Mouse (Mus musculus) embryonic facial prominence, embryonic 14.5 days (tissue): ENCODE results near the gene Trmt1. TPM values are rescaled to one million over a fixed set of nuclear protein-coding genes. Genes with fewer than 3 reads are reported as not detected.

Experiments
- ATAC-seq: fragments of 200-750 bp; cut with Nextera tagmentation; 2 replicates; pipeline ENCODE4 v1.8.0; 2017; ENCODE audit warnings: low read depth, moderate number of reproducible peaks, moderate TSS enrichment
- DNase-seq: peaks from one replicate; pipeline ENCODE4 v3.0.0-alpha.2; 2015; ENCODE audit warnings: low spot score
- H3K27ac ChIP-seq: fragments of 300-500 bp; sonication (generic); replicated peaks from 2 replicates; pipeline ENCODE4 v1.5.1; 2014; ENCODE audit warnings: low read depth, mild to moderate bottlenecking, low read length, moderate library complexity
- H3K27me3 ChIP-seq: fragments of 300-500 bp; sonication (generic); replicated peaks from 2 replicates; pipeline ENCODE4 v1.6.1; 2014; ENCODE audit warnings: low read length; ENCODE audit not compliant: control insufficient read depth, insufficient read depth
- H3K36me3 ChIP-seq: fragments of 300-500 bp; sonication (generic); 2 replicates; pipeline ENCODE4 v1.6.1; 2014; ENCODE audit warnings: low read length, mixed read lengths; ENCODE audit not compliant: control insufficient read depth, insufficient read depth
- H3K4me1 ChIP-seq: fragments of 300-500 bp; sonication (generic); 2 replicates; pipeline ENCODE4 v1.6.1; 2014; ENCODE audit warnings: antibody characterized with exemption, low read length; ENCODE audit not compliant: control insufficient read depth, insufficient read depth
- H3K4me2 ChIP-seq: fragments of 300-500 bp; sonication (generic); 2 replicates; pipeline ENCODE4 v1.6.1; 2014; ENCODE audit warnings: low read depth, mild to moderate bottlenecking, low read length, moderate library complexity, mixed read lengths
- H3K4me3 ChIP-seq: fragments of 300-500 bp; sonication (generic); 2 replicates; pipeline ENCODE4 v1.5.1; 2014; ENCODE audit warnings: low read depth, mild to moderate bottlenecking, low read length
- H3K9ac ChIP-seq: fragments of 300-500 bp; sonication (generic); 2 replicates; pipeline ENCODE4 v1.6.1; 2014; ENCODE audit warnings: low read depth, mild to moderate bottlenecking, low read length, moderate library complexity, mixed read lengths
- H3K9me3 ChIP-seq: fragments of 300-500 bp; sonication (generic); 2 replicates; pipeline ENCODE4 v1.6.1; 2016; ENCODE audit warnings: low read length; ENCODE audit not compliant: control insufficient read depth
- WGBS: fragments of 180-500 bp; shearing (Covaris S2); extraction: QIAGEN DNeasy Blood & Tissue Kit; methylation state at CpG from one replicate; pipeline ENCODE4 v1.1.7; 2014; 5-methylcytosine and 5-hydroxymethylcytosine counted together
- polyA plus RNA-seq: library from polyadenylated mRNA; unstranded; fragments of >200 nt; fragmentation: Nextera tagmentation; extraction: Ambion mirVana; gene quantifications from 2 replicates; pipeline ENCODE4 v1.2.1, GENCODE M21; 2014

Gene Trmt1
- polyA plus RNA-seq, 1 experiment from 2014 or later = 55.8 TPM

GRCm38 (mm10) chr8:84677305-84677704, 8.8 kb upstream of the Trmt1 start:
- Histone ChIP-seq H3K27me3 (no peaks in the 10 kb centered on the region), H3K9ac (no peak overlapping the region), H3K4me2 (no peak overlapping the region), H3K4me3 (no peak overlapping the region), H3K9me3 (no peaks in the 10 kb centered on the region), H3K27ac (no peak overlapping the region), H3K36me3 (peaks cover 49% of the 10 kb centered on the region), H3K4me1 (0 out of 2 replicates have a peak, but pooled peaks cover 4% of the 10 kb centered on the region)
- WGBS = 89% methylated on average over 5 of the region's 5 CpGs
- DNase-seq (no peak), ATAC-seq (no peak)

GRCm38 (mm10) chr8:84681476-84681875, 4.6 kb upstream of the Trmt1 start:
- Histone ChIP-seq H3K36me3 (peaks cover 27% of the 10 kb centered on the region; the same call in 1 of the 2 replicates), H3K27me3 (no peaks in the 10 kb centered on the region), H3K4me3 (no peak overlapping the region), H3K9ac (no peak overlapping the region), H3K4me2 (no peak overlapping the region), H3K4me1 (peaks cover 13% of the 10 kb centered on the region), H3K27ac (no peak overlapping the region), H3K9me3 (no peaks in the 10 kb centered on the region)
- no peak for DNase-seq
- WGBS = 85% methylated on average over 2 of the region's 2 CpGs
- no peak for ATAC-seq

GRCm38 (mm10) chr8:84682257-84682656, 3.9 kb upstream of the Trmt1 start:
- Histone ChIP-seq H3K9me3 (no peaks in the 10 kb centered on the region), H3K9ac (no peak overlapping the region), H3K27ac (no peak overlapping the region), H3K4me2 (no peak overlapping the region), H3K4me3 (no peak overlapping the region), H3K36me3 (peaks cover 26% of the 10 kb centered on the region; the same call in 1 of the 2 replicates), H3K4me1 (peaks cover 15% of the 10 kb centered on the region), H3K27me3 (no peaks in the 10 kb centered on the region)
- 84% methylated on average over 2 of the region's 2 CpGs for WGBS
- no peak for DNase-seq
- no peak for ATAC-seq

GRCm38 (mm10) chr8:84684537-84684936, 1.6 kb upstream of the Trmt1 start:
- Histone ChIP-seq H3K4me3 (no peak overlapping the region), H3K9me3 (no peaks in the 10 kb centered on the region), H3K4me1 (peaks cover 25% of the 10 kb centered on the region), H3K27ac (no peak overlapping the region), H3K9ac (no peak overlapping the region), H3K36me3 (peaks cover 26% of the 10 kb centered on the region; the same call in 1 of the 2 replicates), H3K27me3 (no peaks in the 10 kb centered on the region), H3K4me2 (no peak overlapping the region)
- no peak for DNase-seq
- ATAC-seq = no peak
- 59% methylated on average over 3 of the region's 3 CpGs for WGBS

GRCm38 (mm10) chr8:84687003-84687704, 1.0 kb downstream of the Trmt1 start:
- peak; percentile 63 for DNase-seq
- ATAC-seq = peak; percentile 13
- Histone ChIP-seq H3K4me3 (peak overlapping the region; percentile 100), H3K27ac (peak overlapping the region; percentile 95), H3K36me3 (peaks cover 30% of the 10 kb centered on the region; the same call in 1 of the 2 replicates), H3K9me3 (no peaks in the 10 kb centered on the region), H3K9ac (peak overlapping the region; percentile 99), H3K4me1 (peaks cover 26% of the 10 kb centered on the region), H3K4me2 (peak overlapping the region; percentile 93), H3K27me3 (no peaks in the 10 kb centered on the region)
- 2% methylated on average over 21 of the region's 62 CpGs for WGBS

GRCm38 (mm10) chr8:84687705-84688100, 1.6 kb downstream of the Trmt1 start, which contains the start of gene Nacc1:
Nacc1 (minus strand) TSS chr8:84687862.
- DNase-seq (peak; percentile 96), ATAC-seq (peak; percentile 86)
- peak within 1 kb of the TSS; percentile 93 for H3K4me2 ChIP-seq
- peaks cover 30% of the 10 kb centered on the region; the same call in 1 of the 2 replicates for H3K36me3 ChIP-seq
- H3K4me3 ChIP-seq = peak within 1 kb of the TSS; percentile 100
- peaks cover 26% of the 10 kb centered on the region for H3K4me1 ChIP-seq
- no peaks in the 10 kb centered on the region for H3K27me3 ChIP-seq
- peak within 1 kb of the TSS; percentile 99 for H3K9ac ChIP-seq
- no peaks in the 10 kb centered on the region for H3K9me3 ChIP-seq
- WGBS = 1% methylated on average over 27 of the region's 37 CpGs
- peak within 1 kb of the TSS; percentile 95 for H3K27ac ChIP-seq

- Histone ChIP-seq H3K27ac (peak overlapping the region; percentile 70), H3K4me1 (peaks cover 26% of the 10 kb centered on the region), H3K4me3 (peak overlapping the region; percentile 85), H3K9me3 (no peaks in the 10 kb centered on the region), H3K36me3 (peaks cover 33% of the 10 kb centered on the region), H3K9ac (peak overlapping the region; percentile 88), H3K27me3 (no peaks in the 10 kb centered on the region), H3K4me2 (peak overlapping the region; percentile 79)
- under 1% methylated on average over 44 of the region's 47 CpGs for WGBS
- ATAC-seq (peak; percentile 88), DNase-seq (peak; percentile 96)
Observed at GRCm38 (mm10) chr8:84689091-84689915, 3.2 kb downstream of the Trmt1 start.

GRCm38 (mm10) chr8:84693332-84693731, 7.2 kb downstream of the Trmt1 start:
- Histone ChIP-seq H3K9me3 (no peaks in the 10 kb centered on the region), H3K9ac (no peak overlapping the region), H3K36me3 (peaks cover 71% of the 10 kb centered on the region), H3K4me3 (no peak overlapping the region), H3K4me1 (peaks cover 10% of the 10 kb centered on the region; the same call in 1 of the 2 replicates), H3K27me3 (no peaks in the 10 kb centered on the region), H3K27ac (no peak overlapping the region), H3K4me2 (no peak overlapping the region)
- DNase-seq (no peak), ATAC-seq (no peak)
- 51% methylated on average over 4 of the region's 4 CpGs for WGBS
